Mouse (Mus musculus) embryonic facial prominence, embryonic 12.5 days (tissue): Measurements from ENCODE around the gene Car5a. TPM values are rescaled to one million over a fixed set of nuclear protein-coding genes. Genes with fewer than 3 reads are reported as not detected.
A peak's percentile ranks its signal among the peaks of the same experiment; 100 is the strongest.

Experiments used
- ATAC-seq: fragments of 200-750 bp; cut with Nextera tagmentation; 2 replicates; pipeline ENCODE4 v1.8.0; 2017; ENCODE audit not compliant: insufficient number of reproducible peaks, insufficient read depth, low FRiP score, low TSS enrichment
- H3K27ac ChIP-seq: fragments of 300-500 bp; sonication (generic); 2 replicates; pipeline ENCODE4 v1.5.1; 2016; ENCODE audit warnings: mild to moderate bottlenecking
- H3K27me3 ChIP-seq: fragments of 300-500 bp; sonication (generic); 2 replicates; pipeline ENCODE4 v1.6.1; 2016; ENCODE audit warnings: mild to moderate bottlenecking, moderate library complexity
- H3K36me3 ChIP-seq: fragments of 300-500 bp; sonication (generic); 2 replicates; pipeline ENCODE4 v1.6.1; 2016; ENCODE audit warnings: mild to moderate bottlenecking
- H3K4me1 ChIP-seq: fragments of 300-500 bp; sonication (generic); 2 replicates; pipeline ENCODE4 v1.6.1; 2016
- H3K4me2 ChIP-seq: fragments of 300-500 bp; sonication (generic); replicated peaks from 2 replicates; pipeline ENCODE4 v1.6.1; 2016; ENCODE audit warnings: mild to moderate bottlenecking, moderate library complexity
- H3K4me3 ChIP-seq: fragments of 300-500 bp; sonication (generic); 2 replicates; pipeline ENCODE4 v1.5.1; 2016; ENCODE audit warnings: mild to moderate bottlenecking
- H3K9ac ChIP-seq: fragments of 300-500 bp; sonication (generic); 2 replicates; pipeline ENCODE4 v1.6.1; 2016; ENCODE audit warnings: mild to moderate bottlenecking, moderate library complexity
- H3K9me3 ChIP-seq: fragments of 300-500 bp; sonication (generic); 2 replicates; pipeline ENCODE4 v1.6.1; 2016; ENCODE audit warnings: mild to moderate bottlenecking, moderate library complexity
- WGBS: fragments of 180-500 bp; shearing (Covaris S2); methylation state at CpG from one replicate; pipeline ENCODE4 v1.1.7; 2016; 5-methylcytosine and 5-hydroxymethylcytosine counted together
- polyA plus RNA-seq: library from polyadenylated mRNA; unstranded; fragments of >200 nt; fragmentation: Nextera tagmentation; extraction: Ambion mirVana; gene quantifications from 2 replicates; pipeline ENCODE4 v1.2.1, GENCODE M21; 2016

Gene Car5a
- polyA plus RNA-seq, 1 experiment from 2014 or later, result not detected

DNA sequence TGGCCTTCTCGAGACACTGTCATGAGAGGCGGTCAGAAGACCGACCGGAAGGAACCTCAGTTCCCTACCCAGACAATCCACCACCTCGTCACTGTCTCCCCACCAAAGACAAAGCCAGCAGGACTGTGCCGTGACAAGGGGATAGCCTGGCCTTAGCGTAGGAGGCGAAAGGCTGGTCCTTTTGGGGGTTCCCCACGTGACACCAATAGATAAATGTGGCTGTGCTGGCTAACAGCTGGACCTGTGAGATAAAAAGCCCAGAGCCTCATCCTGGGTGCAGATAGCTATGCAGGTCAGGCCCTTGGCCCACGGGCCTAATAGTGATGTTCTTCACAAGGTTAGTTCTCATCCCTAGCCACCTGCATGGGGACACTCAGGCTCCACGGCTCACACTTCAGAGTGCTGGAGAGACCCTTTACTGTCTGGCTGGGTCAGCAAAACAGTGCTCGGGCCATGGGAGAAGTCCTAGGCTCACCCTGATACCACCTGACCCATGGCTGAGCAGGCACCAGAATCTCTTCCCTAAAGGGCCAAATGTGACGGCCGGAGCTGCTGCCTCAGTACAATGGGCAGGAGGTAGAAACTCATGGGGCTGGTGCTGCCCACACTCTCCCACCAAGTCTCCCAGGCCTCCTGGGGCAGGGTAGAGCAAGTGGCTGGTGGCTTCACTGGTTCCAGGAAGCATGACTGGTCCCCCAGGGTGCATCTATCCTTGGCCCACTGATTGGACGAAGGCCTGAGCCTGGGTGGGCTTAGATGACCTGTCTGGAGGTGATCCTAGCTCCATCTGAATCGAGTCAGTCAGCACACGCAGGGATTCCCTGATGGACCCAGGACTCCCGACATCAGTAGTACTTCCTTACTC lies 45.3 kb downstream of the Car5a start:
- H3K4me1 ChIP-seq, result peaks cover 33% of the 10 kb centered on the region
- H3K27ac ChIP-seq, result peak overlapping the region; percentile 36; the same call in 1 of the 2 replicates
- ATAC-seq, result no peak
- no peaks in the 10 kb centered on the region for H3K9me3 ChIP-seq
- H3K36me3 ChIP-seq, result 0 out of 2 replicates have a peak, but pooled peaks cover 8% of the 10 kb centered on the region
- 79% methylated on average over 18 of the region's 18 CpGs for WGBS
- no peak overlapping the region for H3K4me3 ChIP-seq
- no peaks in the 10 kb centered on the region for H3K27me3 ChIP-seq
- 0 out of 2 replicates have a peak overlapping the region, but pooled peaks have one; percentile 19 for H3K9ac ChIP-seq
- no peak overlapping the region for H3K4me2 ChIP-seq

GRCm38 (mm10) chr8:121898401-121898931 lies 46.2 kb downstream of the Car5a start:
- no peaks in the 10 kb centered on the region for H3K9me3 ChIP-seq
- H3K27me3 ChIP-seq, result no peaks in the 10 kb centered on the region
- H3K4me3 ChIP-seq, result no peak overlapping the region
- WGBS, result 16% methylated on average over 4 of the region's 4 CpGs
- peaks cover 33% of the 10 kb centered on the region for H3K4me1 ChIP-seq
- H3K36me3 ChIP-seq, result 0 out of 2 replicates have a peak, but pooled peaks cover 8% of the 10 kb centered on the region
- peak; percentile 81 for ATAC-seq
- H3K9ac ChIP-seq, result peak overlapping the region; percentile 42; the same call in 1 of the 2 replicates
- peak overlapping the region; percentile 19 for H3K4me2 ChIP-seq
- H3K27ac ChIP-seq, result peak overlapping the region; percentile 76

DNA sequence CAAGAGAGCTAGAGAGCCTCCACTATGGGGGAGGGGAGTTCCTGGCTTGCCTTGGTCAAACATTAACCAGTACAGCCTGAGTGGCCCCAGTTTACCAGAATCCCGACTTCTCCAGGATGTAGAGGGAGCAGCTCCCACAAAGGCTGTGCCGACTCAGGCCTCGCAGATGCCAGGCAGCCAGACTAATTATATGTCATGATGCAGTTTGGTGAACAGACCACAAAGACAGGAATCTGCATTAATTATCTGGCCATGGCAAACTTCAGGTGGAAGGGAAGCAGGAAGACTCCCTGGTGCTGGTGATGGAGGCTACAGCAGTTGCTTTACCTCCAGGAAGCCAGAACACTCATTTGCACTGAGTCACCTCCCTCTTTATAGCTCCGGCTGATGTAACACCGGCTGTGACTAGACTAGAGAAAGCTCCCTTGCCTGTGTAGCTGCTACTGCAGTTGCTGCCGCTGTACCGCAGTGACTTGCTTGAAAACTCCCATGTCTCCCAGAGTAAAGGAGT lies 46.8 kb downstream of the Car5a start:
- no peak for ATAC-seq
- Histone ChIP-seq H3K36me3 (0 out of 2 replicates have a peak, but pooled peaks cover 8% of the 10 kb centered on the region), H3K27ac (peak overlapping the region; percentile 76), H3K27me3 (no peaks in the 10 kb centered on the region), H3K4me2 (0 out of 2 replicates have a peak overlapping the region, but pooled peaks have one; percentile 19), H3K4me1 (peaks cover 33% of the 10 kb centered on the region), H3K9me3 (no peaks in the 10 kb centered on the region), H3K4me3 (no peak overlapping the region), H3K9ac (peak overlapping the region; percentile 42; the same call in 1 of the 2 replicates)
- WGBS, result 33% methylated on average over 7 of the region's 7 CpGs

GRCm38 (mm10) chr8:121897205-121897604 lies 47.5 kb downstream of the Car5a start:
- Histone ChIP-seq H3K4me3 (no peak overlapping the region), H3K9ac (no peak overlapping the region), H3K27ac (peak overlapping the region; percentile 76; the same call in 1 of the 2 replicates), H3K9me3 (no peaks in the 10 kb centered on the region), H3K27me3 (no peaks in the 10 kb centered on the region), H3K4me1 (peaks cover 33% of the 10 kb centered on the region), H3K36me3 (0 out of 2 replicates have a peak, but pooled peaks cover 8% of the 10 kb centered on the region), H3K4me2 (no peak overlapping the region)
- 68% methylated on average over 9 of the region's 9 CpGs for WGBS
- no peak for ATAC-seq

DNA sequence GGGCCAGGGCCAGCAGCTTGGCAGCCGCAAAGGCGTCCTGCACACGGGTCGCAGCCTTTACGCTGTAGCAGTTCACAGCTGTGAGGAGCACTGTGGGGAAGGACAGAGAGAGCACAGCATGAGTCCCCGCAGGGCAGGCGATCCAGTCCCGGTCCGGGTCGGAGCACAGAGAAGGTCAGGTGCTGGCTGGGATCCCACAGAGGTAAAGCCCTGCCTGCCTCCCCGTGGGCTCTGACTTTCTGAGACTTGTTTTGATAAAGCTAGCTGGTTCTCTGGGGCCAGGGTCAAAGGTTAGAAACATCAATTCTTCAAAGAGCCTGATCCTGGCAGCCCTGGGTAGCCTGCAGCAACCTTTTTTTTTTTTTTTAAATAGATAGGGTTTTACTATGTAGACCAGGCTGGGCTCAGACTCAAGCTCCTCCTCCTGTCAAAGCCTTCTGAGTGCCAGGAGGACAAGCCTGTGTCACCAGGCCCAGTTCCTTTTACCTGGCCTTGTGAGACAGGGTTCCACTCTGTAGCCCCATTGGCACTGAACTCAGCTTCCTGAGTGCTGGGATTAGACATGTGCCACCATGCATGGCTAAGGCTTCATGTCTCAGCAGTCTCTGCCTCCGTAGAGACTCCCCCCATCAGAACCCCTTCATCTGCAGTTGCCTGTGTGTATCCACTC lies 48.1 kb downstream of the Car5a start:
- Histone ChIP-seq H3K4me2 (no peak overlapping the region), H3K4me1 (peaks cover 27% of the 10 kb centered on the region), H3K4me3 (no peak overlapping the region), H3K9ac (no peak overlapping the region), H3K27me3 (no peaks in the 10 kb centered on the region), H3K36me3 (0 out of 2 replicates have a peak, but pooled peaks cover 8% of the 10 kb centered on the region), H3K27ac (no peak overlapping the region), H3K9me3 (no peaks in the 10 kb centered on the region)
- 30% methylated on average over 12 of the region's 12 CpGs for WGBS
- no peak for ATAC-seq

- Histone ChIP-seq H3K4me3 (no peak overlapping the region), H3K4me2 (no peak overlapping the region)
These were observed 48.8 kb downstream of the Car5a start for GRCm38 (mm10) chr8:121895910-121896309.

GRCm38 (mm10) chr8:121892875-121893274 lies 51.8 kb downstream of the Car5a start:
- H3K36me3 ChIP-seq, result 0 out of 2 replicates have a peak, but pooled peaks cover 15% of the 10 kb centered on the region
- H3K4me3 ChIP-seq, result no peak overlapping the region
- 87% methylated on average over 5 of the region's 5 CpGs for WGBS
- no peak overlapping the region for H3K4me2 ChIP-seq
- no peak overlapping the region for H3K27ac ChIP-seq
- H3K27me3 ChIP-seq, result no peaks in the 10 kb centered on the region
- no peak for ATAC-seq
- no peaks in the 10 kb centered on the region for H3K9me3 ChIP-seq
- no peak overlapping the region for H3K9ac ChIP-seq
- peaks cover 12% of the 10 kb centered on the region for H3K4me1 ChIP-seq

More at GRCm38 (mm10) chr8:121895910-121896309, 48.8 kb downstream of the Car5a start:
- 0 out of 2 replicates have a peak, but pooled peaks cover 8% of the 10 kb centered on the region for H3K36me3 ChIP-seq
- no peak overlapping the region for H3K27ac ChIP-seq
- H3K9me3 ChIP-seq, result no peaks in the 10 kb centered on the region
- no peak for ATAC-seq
- H3K27me3 ChIP-seq, result no peaks in the 10 kb centered on the region
- H3K9ac ChIP-seq, result no peak overlapping the region
- peaks cover 22% of the 10 kb centered on the region for H3K4me1 ChIP-seq
- WGBS, result 78% methylated on average over 7 of the region's 7 CpGs

DNA sequence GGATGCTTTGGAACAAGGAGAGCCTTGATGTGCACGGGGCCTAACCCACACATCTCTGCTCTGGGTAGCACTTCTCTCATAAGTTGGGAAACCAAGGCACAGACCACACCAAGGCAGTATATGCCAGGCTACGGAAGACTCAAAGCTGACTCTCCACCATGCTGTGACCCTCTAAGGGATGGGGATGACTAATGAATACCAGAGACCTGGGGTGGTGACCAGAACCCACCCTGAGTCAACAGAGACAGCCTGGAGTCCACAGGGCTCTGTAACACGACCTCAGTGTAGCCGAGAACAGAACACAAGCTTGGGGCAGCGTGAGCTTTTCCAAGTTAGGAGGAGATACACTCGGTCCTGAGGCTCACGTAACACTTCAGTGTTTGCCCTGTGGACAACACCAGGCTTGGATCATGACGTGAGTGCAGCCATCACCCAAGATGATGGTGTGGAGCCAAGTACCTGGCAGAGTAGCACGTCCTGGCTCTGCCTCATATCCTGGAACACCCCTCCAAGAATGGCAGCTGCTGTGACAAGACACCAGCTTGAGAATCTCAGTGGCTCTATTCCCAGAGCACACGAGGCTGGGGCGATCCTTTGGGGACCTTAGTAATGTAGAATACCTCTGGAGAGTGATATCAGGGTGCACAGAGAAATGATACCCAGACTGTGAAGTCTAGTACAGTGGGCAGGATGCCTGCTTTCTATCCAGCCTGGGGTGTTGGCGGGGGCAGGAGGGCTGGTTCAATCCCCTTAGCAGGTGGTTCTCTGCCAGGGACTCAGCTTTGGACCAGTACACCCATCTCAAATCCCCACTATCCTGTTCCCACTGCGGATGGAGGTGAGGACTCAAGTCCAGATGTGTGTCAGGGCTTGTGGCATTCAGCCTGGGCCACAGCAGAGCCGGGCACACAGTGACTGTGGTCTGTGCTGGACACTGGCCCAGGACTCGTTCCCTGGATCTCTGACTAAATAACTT lies 54.6 kb downstream of the Car5a start:
- no peak overlapping the region for H3K4me3 ChIP-seq
- WGBS, result 77% methylated on average over 15 of the region's 15 CpGs
- H3K27ac ChIP-seq, result no peak overlapping the region
- H3K9ac ChIP-seq, result no peak overlapping the region
- no peaks in the 10 kb centered on the region for H3K27me3 ChIP-seq
- H3K9me3 ChIP-seq, result no peaks in the 10 kb centered on the region
- ATAC-seq, result no peak
- H3K4me2 ChIP-seq, result no peak overlapping the region
- peaks cover 29% of the 10 kb centered on the region for H3K36me3 ChIP-seq
- no peaks in the 10 kb centered on the region for H3K4me1 ChIP-seq

GRCm38 (mm10) chr8:121889317-121889716 lies 55.4 kb downstream of the Car5a start:
- Histone ChIP-seq H3K9me3 (no peaks in the 10 kb centered on the region), H3K27me3 (no peaks in the 10 kb centered on the region), H3K27ac (no peak overlapping the region), H3K4me3 (no peak overlapping the region), H3K36me3 (peaks cover 32% of the 10 kb centered on the region), H3K4me1 (no peaks in the 10 kb centered on the region), H3K4me2 (no peak overlapping the region), H3K9ac (no peak overlapping the region)
- no peak for ATAC-seq
- 94% methylated on average over 1 of the region's 1 CpGs for WGBS

DNA sequence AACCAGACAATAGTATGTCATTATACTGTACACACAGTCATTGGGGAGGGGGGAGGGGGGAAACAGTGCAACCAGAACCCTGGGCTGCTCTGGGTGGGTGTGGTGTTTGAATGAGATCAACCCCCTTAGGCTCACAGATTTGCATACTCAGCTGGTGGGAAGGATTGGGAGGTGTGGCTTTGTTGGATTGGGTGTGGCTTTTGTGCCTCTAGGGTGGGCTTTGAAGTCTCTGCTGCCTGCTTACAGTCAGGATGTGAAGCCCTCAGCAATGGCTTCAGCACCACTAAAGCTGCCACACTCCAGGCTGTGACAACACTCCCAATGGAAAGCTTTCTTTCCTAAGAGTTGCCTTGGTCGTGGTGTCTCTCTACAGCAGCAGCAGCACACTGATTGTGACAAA lies 57.2 kb downstream of the Car5a start:
- no peaks in the 10 kb centered on the region for H3K27me3 ChIP-seq
- ATAC-seq, result no peak
- H3K4me3 ChIP-seq, result no peak overlapping the region
- H3K4me2 ChIP-seq, result no peak overlapping the region
- no peaks in the 10 kb centered on the region for H3K4me1 ChIP-seq
- H3K9me3 ChIP-seq, result no peaks in the 10 kb centered on the region
- WGBS, result 67% methylated on average over 1 of the region's 1 CpGs
- no peak overlapping the region for H3K27ac ChIP-seq
- peaks cover 50% of the 10 kb centered on the region for H3K36me3 ChIP-seq
- H3K9ac ChIP-seq, result no peak overlapping the region
